Mouse (Mus musculus) liver (tissue): Measurements from ENCODE around the gene Gjb1.
"Not testable (repeated sequence)": the region's sequence is repeated elsewhere in the genome, so short reads cannot be mapped to it uniquely, and the experiment has no call there.

ENCODE experiments used
- DNase-seq: peaks from one replicate; pipeline ENCODE4 v3.0.0-alpha.2; 2020; ENCODE audit warnings: mixed read lengths

The Gjb1 gene

GRCm38 (mm10) chrX:101376190-101376968 is at the start of gene Gjb1:
Gene Gjb1, plus strand, starts transcription at chrX:101376378.
- DNase-seq: no peak

- peak; percentile 62 for DNase-seq
Observed at GRCm38 (mm10) chrX:101329372-101330028, 46.7 kb upstream of the Gjb1 start.

GRCm38 (mm10) chrX:101332031-101332374 is 44.2 kb upstream of the Gjb1 start:
- DNase-seq: no peak

- DNase-seq: peak; percentile 92
Observed at GRCm38 (mm10) chrX:101332375-101333211, 43.6 kb upstream of the Gjb1 start.

- peak; percentile 59 for DNase-seq
Observed at GRCm38 (mm10) chrX:101334606-101335005, 41.6 kb upstream of the Gjb1 start.

- no peak for DNase-seq
Observed at GRCm38 (mm10) chrX:101338666-101339065, 37.5 kb upstream of the Gjb1 start.

GRCm38 (mm10) chrX:101342837-101343236 is 33.3 kb upstream of the Gjb1 start:
- not testable (repeated sequence) for DNase-seq

GRCm38 (mm10) chrX:101345456-101345855 is 30.7 kb upstream of the Gjb1 start:
- no peak for DNase-seq

GRCm38 (mm10) chrX:101346475-101346874 is 29.7 kb upstream of the Gjb1 start:
- no peak for DNase-seq

- DNase-seq: peak; percentile 14
Observed at GRCm38 (mm10) chrX:101351188-101351587, 25.0 kb upstream of the Gjb1 start.

GRCm38 (mm10) chrX:101358902-101359301 is 17.3 kb upstream of the Gjb1 start:
- DNase-seq: peak; percentile 33

GRCm38 (mm10) chrX:101369001-101369400 is 7.2 kb upstream of the Gjb1 start:
- no peak for DNase-seq

GRCm38 (mm10) chrX:101370573-101370972 is 5.6 kb upstream of the Gjb1 start:
- no peak for DNase-seq

- DNase-seq: no peak
Observed at GRCm38 (mm10) chrX:101372946-101373345, 3.2 kb upstream of the Gjb1 start.

GRCm38 (mm10) chrX:101377076-101377475 is 898 bp downstream of the Gjb1 start:
- peak; percentile 39 for DNase-seq

GRCm38 (mm10) chrX:101379744-101380143 is 3.6 kb downstream of the Gjb1 start:
- DNase-seq: no peak

- DNase-seq: no peak
Observed at GRCm38 (mm10) chrX:101383455-101383854, 7.3 kb downstream of the Gjb1 start.

GRCm38 (mm10) chrX:101384439-101385137 is 8.4 kb downstream of the Gjb1 start:
- no peak for DNase-seq

GRCm38 (mm10) chrX:101386222-101386621 is 10.0 kb downstream of the Gjb1 start:
- peak; percentile 9 for DNase-seq

GRCm38 (mm10) chrX:101388866-101389537 is 12.8 kb downstream of the Gjb1 start:
- DNase-seq: no peak

- DNase-seq: no peak
Observed at GRCm38 (mm10) chrX:101394341-101394740, 18.2 kb downstream of the Gjb1 start.

GRCm38 (mm10) chrX:101396459-101396858 is 20.3 kb downstream of the Gjb1 start:
- DNase-seq: no peak
